Mouse (Mus musculus) embryo, embryonic 11.5 days (tissue): ENCODE measurements at regions not wholly inside any gene's neighbourhood (a gene's known extent, or its start where the extent isn't known, plus 50 kb on each side); places are given as distances from the start of the nearest gene placed in this dataset.

Source experiments
- DNase-seq: peaks from one replicate; pipeline ENCODE4 v3.0.0-alpha.2; 2012; ENCODE audit warnings: low read depth, low spot score

DNA sequence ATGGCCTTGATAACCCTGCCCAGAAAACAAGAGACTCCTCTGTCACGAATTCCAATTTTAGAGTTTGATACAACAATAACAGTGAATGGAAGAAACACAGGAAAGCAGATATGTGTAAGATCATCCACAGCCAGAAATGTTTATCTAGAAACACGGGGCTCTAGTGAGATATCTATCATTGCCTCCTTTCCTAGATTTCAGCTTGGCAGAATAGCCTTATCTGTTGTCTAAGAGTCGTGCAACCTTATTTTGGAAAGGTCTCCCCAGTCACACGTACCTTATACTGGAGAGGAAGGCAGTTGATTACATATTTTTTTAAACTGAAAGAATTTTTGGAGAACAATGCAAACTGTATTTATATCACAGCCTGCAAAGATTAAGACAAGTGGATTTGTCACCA is 61.6 kb downstream of the Gm10295 start:
- DNase-seq = no peak

GRCm38 (mm10) chr7:71289266-71289665 is 62.0 kb downstream of the Gm10295 start:
- DNase-seq = no peak

DNA sequence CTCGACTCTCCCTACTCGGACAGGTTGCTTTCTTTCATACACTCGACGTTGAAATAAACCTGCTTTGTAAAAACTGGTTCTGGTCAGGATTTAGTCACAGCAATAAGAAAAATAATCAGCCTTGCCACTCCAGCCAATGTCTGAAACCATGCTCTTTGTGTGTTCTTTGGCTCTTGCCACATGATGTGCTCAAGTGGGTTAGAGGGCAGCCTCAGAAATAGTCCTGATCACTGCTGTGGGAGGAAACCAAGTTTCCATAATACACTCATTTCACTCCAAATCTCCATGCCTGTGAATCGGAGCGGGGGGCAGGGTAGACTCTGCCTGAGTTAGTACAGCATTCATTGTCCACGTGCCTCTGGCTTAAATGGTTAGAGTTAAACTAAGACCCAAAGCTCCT is 63.8 kb downstream of the Gm10295 start:
- no peak for DNase-seq

DNA sequence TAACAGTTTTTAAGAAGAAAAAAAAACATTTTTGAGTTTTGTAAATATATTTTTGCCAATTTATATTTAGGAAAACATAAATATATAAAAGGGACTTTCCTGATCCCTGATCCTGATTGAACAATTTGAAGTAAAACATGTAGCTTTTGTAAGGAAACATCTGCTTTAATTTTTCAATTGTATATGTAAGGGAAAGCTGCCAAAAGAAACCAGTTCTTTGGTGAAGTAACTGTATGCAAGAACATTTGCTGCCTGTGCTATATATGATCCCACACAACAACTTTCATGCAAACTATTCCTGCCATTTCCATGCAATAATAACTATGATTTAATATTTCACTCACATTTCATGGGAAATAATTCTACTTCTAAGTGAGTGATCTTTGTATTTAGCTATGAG is 67.0 kb downstream of the Gm10295 start:
- DNase-seq = no peak

- DNase-seq = no peak
These were observed 67.9 kb downstream of the Gm10295 start for GRCm38 (mm10) chr7:71283419-71283818.

DNA sequence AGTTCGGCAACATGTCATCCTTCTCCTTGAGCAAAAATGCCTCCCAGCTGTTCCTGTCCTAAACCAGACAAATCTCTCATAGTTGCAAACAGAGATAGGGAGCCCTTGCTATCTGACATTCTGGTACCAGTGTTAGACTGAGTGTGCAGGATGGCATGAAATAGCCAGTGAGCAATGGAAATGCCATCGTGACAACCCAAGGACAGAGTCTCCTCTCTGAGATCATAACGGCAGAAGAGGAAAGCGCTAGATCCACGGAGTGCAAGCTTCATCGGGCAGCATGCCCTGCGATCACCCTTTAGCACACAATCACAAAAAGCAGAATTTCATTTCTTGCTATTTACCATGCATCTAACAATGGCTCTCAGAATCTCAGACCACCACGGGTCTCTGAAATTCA is 85.2 kb downstream of the Gm10295 start:
- DNase-seq = no peak

DNA sequence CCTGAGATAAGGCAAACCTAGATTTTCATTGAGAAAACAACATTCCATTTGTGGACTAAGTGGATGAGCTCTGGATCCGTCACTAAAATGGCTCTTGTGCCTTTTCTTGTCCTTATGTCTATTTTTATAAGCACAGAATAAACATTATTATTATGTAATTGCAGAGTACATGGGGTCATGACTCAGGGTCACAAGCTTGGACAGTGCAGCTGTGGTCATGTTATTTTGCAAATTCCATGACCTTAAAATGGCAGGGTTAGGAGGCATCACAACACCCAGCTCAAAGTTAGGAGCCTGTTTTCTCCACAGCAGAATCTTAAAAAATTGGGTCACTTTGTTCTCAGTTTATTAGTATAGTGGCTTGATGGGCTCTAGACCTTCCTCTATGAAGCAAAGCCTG is 87.2 kb downstream of the Gm10295 start:
- no peak for DNase-seq

GRCm38 (mm10) chr7:71249669-71250068 is 101.6 kb downstream of the Gm10295 start:
- DNase-seq = no peak

DNA sequence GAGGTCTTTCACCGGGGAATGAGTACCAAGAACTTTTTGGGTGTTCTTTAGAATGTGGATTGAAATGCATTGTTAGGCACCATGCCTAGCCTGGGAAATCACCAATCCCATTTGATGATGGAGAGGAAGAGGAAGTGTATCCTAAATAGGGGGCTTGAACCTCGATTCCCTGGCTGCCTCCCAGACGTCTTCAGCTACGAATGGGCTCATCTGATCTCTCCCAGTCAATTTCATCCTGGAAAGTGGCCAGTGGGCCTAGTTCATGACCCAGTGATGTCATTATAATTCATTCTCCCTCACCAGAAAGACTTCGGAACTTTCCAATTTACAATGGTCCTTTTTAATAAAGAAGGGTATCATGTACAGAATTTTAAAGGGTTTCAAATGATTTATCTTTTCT is 102.1 kb downstream of the Gm10295 start:
- DNase-seq = no peak

DNA sequence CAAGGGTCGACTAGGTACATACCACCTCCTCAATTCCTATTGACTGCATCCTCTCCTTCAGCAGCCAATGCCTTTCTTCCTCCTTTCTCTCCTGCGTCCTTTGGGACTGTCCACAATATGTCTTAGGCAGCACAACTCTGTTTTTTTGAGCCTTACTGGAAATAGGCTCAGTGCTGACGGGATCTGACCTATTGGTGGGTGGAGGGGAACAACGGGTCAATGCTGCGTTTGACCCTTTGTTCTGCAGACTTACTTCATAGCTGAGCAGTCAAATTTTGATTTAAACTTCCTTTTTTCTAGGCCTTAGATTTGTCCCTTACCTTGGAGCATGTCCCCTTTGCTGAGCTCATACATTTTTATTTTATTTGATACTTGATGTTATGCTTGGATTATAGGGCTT is 103.4 kb downstream of the Gm10295 start:
- no peak for DNase-seq

DNA sequence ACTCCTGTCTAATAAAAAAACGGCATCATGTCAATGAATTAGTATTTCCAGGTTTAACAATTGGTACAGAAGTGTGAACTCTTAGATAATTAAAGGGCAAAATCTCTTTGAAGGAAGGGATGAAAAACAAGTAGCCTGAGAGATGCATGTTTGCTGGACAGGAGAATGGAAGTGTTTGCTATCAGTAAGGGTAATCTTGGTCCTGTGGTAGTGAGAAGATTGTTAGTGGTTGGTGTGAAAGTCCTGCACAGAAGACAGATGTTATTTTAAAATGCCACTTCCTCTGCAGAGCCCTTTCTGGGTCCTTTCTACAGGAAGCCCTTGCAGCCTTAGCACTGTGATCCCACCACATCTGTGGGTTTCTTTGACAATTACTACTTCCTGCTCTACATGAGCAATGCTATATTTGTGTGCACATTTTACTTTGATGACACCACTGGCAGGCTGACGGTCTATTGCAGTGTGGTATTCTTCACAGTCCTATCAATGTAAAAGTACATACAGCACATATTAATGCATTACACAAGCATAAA is 108.8 kb downstream of the Gm10295 start:
- no peak for DNase-seq

- no peak for DNase-seq
These were observed 112.1 kb downstream of the Gm10295 start for GRCm38 (mm10) chr7:71239207-71239606.

DNA sequence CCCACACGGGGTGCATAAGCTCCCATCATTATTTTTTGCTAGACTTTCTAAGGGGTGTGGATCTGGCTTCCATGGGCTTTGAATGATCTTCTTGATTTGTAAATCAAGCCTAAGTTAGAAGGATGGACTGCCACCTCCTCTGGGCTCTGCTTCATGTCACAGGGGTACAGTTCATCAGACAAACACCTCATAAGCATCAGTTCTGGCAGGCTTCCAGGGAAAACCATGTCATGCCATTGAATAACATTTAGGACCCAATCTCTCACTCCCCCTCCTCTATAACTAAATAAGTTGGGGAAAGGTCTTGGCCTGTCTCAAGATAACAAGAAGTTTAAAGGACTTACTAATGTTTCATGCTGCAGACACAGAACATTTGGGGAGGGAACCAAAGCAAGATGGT is 115.0 kb downstream of the Gm10295 start:
- DNase-seq = no peak

GRCm38 (mm10) chr7:71234176-71234769 is 117.0 kb downstream of the Gm10295 start:
- no peak for DNase-seq

DNA sequence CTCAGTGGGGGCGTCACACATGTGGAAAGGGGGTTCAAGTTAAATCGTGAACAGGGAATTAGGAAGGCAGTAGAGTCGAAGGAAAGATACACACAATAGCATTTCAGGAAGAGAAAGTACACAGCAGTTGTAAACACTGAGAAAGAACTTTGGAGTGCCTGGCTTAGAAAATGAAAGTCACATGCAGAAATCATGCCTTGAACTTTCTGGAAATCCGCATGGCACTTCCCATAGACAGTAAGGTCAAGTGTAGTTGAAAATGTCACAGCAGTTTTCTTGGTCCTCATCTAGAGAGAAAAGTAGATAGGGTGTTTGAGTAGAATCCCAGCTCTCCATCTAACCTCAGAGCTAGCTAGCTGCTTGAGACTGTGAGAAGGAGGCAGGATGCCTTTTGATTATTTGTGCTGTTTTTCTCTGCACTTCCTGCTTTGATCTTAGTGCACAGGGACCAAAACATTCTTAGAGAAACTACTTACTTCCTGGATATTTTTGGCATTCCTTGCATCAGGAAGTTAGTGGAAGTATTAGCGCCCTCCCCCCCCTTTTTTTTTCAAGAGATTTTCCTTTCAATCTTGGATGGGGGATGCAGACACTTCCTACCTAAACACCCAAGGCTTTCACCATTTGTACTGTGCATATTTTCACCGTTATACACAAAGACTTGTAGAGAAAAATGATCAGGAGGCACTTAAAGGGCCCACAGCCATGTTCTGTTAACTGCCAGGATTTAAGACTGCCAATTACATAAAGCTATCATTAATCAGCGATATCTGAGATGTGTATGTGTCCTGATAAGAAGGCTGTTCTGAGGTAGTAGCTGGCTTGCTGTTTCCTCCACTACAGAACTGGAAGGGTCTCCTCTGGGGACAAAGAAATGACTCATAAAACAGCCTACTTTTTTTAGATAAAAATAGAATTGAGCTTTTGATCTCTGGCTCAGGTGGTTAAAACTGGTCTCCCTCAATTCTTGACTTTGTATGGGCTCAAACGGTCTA is 118.2 kb downstream of the Gm10295 start:
- DNase-seq = no peak

- no peak for DNase-seq
These were observed 120.3 kb downstream of the Gm10295 start for GRCm38 (mm10) chr7:71230901-71231477.

- no peak for DNase-seq
These were observed 122.1 kb downstream of the Gm10295 start for GRCm38 (mm10) chr7:71229183-71229582.

GRCm38 (mm10) chr7:71224320-71224865 is 126.9 kb downstream of the Gm10295 start:
- no peak for DNase-seq

DNA sequence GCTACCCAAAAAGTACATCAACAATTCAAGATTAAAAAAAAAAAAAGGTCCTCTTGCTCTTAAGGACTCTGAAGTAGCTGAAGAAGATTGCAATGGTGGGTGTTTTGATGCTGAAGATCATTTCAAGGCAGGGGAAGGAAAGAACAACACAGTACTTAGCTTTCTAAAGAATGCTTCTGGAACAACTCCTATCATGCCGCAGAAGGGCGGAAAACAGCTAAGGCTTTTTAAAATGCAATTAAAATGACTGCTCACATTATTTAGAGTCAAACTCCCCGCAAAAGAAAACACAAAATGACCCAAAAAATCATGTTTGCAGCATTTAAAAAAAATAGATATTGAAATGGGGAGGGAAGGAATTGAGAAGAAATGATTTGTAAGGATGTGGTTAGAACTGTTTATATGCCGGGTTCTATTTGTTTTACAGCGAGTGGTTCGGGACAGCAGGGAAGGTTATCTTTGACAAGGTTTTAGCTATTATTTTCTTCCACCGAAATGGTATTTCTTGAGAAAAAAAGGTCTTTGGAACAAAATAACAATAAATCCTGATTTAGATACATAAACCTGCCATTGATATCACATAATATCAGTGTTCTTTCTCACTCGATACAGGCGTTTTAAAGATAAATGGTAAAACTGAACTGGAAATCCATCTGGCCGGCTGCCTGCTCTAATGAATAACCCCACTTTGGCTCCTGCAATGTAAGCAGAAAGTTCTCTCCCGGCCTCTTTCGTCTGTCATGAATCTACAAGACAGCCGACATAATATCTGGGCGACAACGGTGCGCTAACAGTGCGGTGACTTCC is 127.6 kb downstream of the Gm10295 start:
- DNase-seq = no peak

GRCm38 (mm10) chr7:71217344-71217743 is 133.9 kb downstream of the Gm10295 start:
- no peak for DNase-seq

- no peak for DNase-seq
These were observed 134.5 kb downstream of the Gm10295 start for GRCm38 (mm10) chr7:71216808-71217207.
